Mouse (Mus musculus): Measurements from ENCODE around the gene Gm5152. TPM values are rescaled to one million over a fixed set of nuclear protein-coding genes. Genes with fewer than 3 reads are reported as not detected.
"Not testable (repeated sequence)": the region's sequence is repeated elsewhere in the genome, so short reads cannot be mapped to it uniquely, and the experiment has no call there.

Gene Gm5152
- not detected for total RNA-seq (2021)

DNA sequence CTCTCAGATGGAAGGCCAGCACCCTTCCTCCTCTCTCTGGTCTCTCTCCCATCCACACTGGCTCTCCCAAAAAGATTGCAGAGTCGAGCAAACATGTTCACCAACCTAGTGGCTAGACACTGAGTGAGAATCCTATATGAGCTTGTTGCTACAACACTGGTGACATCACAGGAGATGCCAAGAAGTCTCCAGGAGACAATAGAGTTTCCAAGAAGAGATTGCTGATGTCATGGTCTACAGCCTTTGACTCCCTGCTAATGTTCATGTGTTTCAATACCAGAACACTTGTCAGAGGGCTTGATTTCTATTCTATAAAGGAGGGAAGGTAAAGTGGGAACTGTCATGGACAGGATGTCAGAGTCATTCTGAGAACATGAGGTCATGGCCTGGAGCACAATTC lies at the start of gene Gm5152:
Gene Gm5152 (minus strand): TSS at position 101 of the 400 bp plus-strand sequence.
- DNase-seq (ENCODE audit: extremely low spot score in 1 of 2, low spot score in 2 of 2); intact Hi-C loops (cut with DNase I): not testable (repeated sequence)

DNA sequence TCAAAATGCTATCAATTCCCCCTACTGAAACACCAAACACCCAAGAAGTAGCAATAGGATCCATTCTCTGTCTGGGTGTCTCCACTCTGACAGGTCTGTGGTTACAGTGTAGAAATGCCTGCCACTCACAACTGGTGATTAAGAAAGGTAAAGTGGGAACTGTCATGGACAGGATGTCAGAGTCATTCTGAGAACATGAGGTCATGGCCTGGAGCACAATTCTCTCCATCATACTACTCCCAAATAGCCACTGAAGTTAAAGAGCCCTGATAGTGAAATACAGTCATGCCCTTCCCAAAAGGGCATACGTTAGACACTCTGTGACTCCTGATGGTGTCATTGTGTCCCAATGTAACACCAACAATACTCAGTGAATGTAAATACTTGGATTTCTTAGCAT lies 8.4 kb upstream of the Gm5152 start:
- intact Hi-C loops (cut with DNase I); DNase-seq (ENCODE audit: extremely low spot score in 1 of 2, low spot score in 2 of 2): not testable (repeated sequence)

DNA sequence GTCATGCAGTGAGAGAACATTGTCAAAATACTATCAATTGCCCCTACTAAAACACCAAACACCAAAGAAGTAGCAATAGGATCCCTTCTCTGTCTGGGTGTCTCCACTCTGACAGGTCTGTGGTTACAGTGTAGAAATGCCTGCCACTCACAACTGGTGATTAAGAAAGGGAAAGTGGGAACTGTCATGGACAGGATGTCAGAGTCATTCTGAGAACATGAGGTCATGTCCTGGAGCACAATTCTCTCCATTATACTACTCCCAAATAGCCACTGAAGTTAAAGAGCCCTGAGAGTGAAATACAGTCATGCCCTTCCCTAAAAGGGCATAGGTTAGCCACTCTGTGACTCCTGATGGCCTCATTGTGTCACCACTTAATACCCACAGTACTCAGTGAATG lies 556 bp downstream of the Gm5152 start:
- intact Hi-C loops (cut with DNase I); DNase-seq (ENCODE audit: extremely low spot score in 1 of 2, low spot score in 2 of 2): not testable (repeated sequence)

DNA sequence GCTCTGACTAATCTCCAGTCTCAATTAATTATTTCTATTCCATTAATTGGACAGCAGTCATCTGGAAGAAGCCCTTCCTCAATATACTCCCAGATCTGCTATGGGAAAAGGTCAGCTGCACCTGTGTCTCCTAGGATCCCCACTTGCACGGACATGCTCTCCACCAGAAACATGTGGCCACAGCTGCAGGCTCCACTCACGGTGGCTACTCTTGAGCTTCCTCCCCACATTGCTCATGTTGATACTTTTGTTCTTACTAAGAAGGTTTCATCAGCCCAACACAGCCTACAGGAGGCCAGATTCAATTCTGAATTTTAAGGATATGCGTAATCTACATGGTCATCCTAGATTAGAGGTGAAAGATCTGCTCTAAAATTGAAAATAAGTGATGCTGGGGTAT lies 5.9 kb downstream of the Gm5152 start:
- intact Hi-C loops (cut with DNase I); DNase-seq (ENCODE audit: extremely low spot score in 1 of 2, low spot score in 2 of 2): not testable (repeated sequence)

DNA sequence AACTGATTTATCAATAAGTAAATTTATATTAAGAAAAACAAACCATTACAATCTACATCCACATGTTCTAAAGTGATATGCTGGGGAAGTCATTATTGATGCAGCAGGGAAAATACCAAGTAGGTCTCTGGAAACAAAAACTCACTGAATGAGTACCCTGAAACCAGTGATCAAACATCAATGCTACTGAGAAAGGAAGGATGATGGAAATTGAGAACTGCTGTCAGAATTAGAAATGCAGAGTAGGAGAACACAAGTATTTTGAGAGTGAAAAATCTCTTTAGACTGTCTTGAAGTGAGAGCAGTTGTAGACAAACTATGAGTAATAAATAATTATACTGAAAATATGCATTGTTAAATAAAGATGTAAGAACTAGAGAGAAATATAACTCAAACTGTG lies 26.0 kb downstream of the Gm5152 start:
- intact Hi-C loops (cut with DNase I), result no loop called here
- DNase-seq (ENCODE audit: extremely low spot score in 1 of 2, low spot score in 2 of 2), result no peak

DNA sequence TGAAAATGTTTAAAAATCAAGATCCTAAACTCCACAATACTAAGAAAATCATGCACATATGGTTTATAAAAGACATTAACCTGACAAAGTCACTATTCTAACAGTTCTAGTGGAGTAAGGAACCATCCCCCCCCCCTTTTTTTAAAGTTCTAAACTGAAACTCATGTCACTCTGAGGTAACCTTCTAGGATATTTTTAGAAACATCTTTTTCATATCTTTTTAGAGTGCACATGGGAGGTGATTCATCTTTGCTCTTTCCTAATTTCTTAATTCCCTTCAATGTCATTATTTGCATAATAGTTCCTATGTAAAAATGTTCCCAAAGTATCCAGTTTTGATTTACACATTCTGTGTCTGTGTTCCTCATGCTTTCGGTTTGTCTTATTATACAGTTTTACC lies 43.3 kb downstream of the Gm5152 start:
- no peak for DNase-seq (ENCODE audit: extremely low spot score in 1 of 2, low spot score in 2 of 2)
- intact Hi-C loops (cut with DNase I), result no loop called here

DNA sequence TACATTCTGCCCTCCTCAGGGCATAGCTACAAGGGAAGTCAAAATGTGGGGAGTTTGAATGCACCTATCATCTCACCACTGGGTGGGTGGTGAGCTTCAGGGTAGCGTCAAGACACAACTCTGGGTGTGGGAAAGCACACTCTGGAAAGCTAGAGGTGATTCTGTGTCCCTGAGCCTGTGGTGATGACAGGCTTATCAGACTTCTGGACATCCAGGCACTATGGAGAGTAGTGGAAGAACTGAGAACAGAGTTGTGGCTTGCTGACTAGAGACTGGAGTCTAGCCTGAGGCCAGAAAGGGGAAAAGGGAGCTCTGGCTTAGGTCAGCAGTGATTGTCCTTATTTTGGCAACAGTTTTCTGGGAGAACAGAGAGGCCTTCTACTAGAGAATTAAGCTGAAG lies 49.4 kb downstream of the Gm5152 start:
- no peak for DNase-seq (ENCODE audit: extremely low spot score in 1 of 2, low spot score in 2 of 2)
- intact Hi-C loops (cut with DNase I), result no loop called here
